Mouse (Mus musculus) liver, adult 2 months (tissue): ENCODE measurements at regions not wholly inside any gene's neighbourhood (a gene's known extent, or its start where the extent isn't known, plus 50 kb on each side); places are given as distances from the start of the nearest gene placed in this dataset.

Source experiments
- CTCF ChIP-seq: fragments of 200-500 bp; IDR thresholded peaks from 2 replicates; pipeline ENCODE4 v1.5.1; 2011; ENCODE audit warnings: low read depth, low read length, control low read depth
- POLR2A ChIP-seq: fragments of 200-500 bp; IDR thresholded peaks from 2 replicates; pipeline ENCODE4 v1.6.1; 2011; ENCODE audit warnings: low read length, control low read depth; ENCODE audit not compliant: insufficient read depth; ENCODE audit errors: extremely low read depth

DNA sequence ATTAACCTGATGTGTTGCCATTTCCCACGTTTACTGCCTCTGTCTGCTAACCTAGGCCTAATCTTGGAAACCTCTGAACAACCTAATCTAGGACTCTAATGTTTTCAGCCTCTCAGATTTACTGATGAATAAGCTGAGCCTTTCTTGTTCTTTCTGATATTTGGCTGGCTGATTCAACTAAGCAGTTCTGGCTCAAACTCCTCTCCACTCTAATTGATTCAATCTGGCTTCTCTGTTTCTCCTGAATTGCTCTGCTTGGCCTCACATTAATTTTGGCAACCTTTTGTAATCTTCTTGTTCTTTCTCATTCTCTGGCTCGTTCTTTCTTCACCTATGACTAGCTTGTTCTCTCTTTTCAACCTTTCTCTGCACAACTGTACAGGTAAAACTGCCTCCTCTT, 1561.2 kb upstream of the Zeb2 start:
- TF ChIP-seq CTCF = no peak
- no peak for TF ChIP-seq POLR2A
